Mouse (Mus musculus): ENCODE results near the gene B4galnt1.

B4galnt1 gene

DNA sequence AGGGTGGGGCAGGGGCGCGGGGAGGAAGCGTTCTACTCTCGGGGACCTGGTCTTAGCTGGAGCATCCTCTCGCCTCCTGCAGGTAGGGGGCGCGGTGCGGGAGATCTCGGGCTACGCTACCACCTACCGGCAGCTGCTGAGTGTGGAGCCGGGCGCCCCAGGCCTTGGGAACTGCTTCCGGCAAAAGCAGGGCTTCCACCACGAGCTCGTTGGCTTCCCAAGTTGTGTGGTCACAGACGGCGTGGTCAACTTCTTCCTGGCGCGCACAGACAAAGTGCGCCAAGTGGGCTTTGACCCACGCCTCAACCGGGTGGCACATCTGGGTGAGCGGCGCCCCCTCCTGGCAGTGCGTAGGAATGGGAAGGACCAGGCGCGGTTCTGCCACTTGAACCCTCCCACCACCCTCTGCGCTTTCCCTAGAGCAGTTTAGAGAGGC is 5.8 kb downstream of the B4galnt1 start:
- DNase-seq (ENCODE audit: low spot score in 2 of 2), result peak in 1 of 2 experiments; percentile 59

GRCm38 (mm10) chr10:127171631-127172200 is 6.7 kb downstream of the B4galnt1 start:
- DNase-seq (ENCODE audit: low spot score in 2 of 2), result no peak

- DNase-seq (ENCODE audit: low spot score in 2 of 2), result no peak
Measured at GRCm38 (mm10) chr10:127173148-127174065, 8.4 kb downstream of the B4galnt1 start.

DNA sequence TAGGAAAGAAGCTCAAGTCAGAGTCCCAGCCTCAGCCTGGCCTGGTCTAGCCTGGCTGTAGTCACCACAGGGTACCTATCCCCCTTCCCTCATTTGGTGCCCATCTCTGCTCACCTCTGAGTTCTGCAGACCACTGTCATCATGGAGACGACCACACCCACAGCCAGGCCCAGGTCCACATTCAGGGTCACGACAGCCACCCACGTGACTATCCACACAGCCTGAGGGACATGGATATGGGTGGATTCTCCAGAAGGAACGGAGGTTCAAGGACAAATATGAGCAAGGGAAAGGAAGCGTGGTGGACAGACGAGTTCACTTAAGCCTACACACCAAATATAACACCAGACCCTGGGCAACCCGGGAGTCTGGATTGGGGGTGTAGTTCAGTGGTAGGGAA is 9.1 kb downstream of the B4galnt1 start:
- DNase-seq (ENCODE audit: low spot score in 2 of 2), result no peak

DNA sequence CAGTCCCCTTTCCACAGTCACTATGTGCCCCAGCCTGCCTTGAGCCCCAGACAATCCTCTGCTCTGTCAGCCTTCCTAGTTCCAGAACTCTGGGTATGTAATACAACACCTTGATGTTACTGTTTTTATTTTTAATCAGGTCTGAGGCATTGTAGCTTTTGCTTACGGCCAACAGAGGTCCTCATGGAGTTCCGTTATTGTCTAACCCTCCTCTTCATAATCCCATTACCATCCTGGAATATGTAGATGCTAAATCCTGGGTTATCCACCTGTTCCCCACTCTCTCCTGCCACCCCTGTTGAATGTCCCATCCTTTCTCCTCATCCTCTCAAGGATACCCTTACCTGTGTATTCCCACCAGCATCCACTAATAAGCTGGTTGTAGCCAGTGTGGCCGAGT is 11.2 kb downstream of the B4galnt1 start:
- DNase-seq (ENCODE audit: low spot score in 2 of 2), result no peak

DNA sequence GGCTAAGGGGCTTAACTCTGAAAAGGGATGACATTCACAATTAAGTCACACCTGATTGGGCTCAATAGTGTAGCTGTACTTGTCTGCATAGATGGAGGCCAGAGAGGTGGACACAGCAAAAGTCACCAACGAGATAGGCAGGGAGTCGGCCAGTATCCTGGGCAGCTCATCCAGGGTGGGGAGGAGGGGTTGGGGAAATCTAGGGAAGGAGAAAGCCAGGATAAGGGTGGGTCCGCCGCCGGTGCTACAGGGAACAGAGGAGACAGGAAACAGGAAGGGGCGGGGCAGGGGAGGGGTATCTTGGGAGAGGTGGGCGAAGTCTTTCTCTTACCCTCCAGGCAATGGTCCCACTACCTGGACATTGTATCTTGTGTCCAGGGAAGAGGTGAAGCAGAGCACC is 11.7 kb downstream of the B4galnt1 start:
- no peak for DNase-seq (ENCODE audit: low spot score in 2 of 2)

DNA sequence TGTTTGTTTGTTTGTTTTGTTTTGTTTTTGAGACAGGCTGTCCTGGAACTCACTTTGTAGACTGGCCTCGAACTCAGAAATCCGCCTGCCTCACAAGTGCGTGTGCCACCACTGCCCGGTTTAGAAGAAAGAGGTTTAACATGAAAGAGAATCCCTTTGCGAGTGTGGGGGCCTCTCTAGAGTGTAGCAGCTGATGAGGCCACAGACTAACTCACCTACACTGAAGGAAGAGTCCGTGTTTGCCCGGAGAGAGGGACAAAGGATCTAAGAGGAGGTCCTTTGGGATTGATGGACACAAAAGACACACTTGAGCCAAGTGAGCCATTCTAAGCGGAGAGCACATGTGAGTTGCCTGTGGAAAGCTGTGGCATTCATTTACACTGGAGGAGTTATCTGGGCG is 12.2 kb downstream of the B4galnt1 start:
- no peak for DNase-seq (ENCODE audit: low spot score in 2 of 2)

DNA sequence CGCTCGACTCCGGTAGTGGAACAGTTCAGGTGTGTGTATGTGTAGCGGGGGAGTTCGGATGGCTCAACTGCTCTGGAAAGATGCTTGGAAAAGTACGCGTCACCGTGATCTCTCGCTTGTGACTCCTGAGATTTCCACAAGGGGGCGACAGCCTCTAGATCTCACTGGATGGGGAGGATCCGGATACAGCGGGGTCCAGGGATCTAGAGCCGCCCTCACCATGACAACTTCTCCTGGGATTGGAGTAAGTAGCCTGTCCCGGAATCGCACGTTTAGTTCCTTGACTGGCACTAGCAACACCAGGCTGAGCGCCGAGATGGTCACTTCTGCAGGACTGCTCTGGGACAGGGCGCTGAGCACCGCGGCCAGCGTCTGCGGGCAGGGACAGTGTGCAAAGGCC is 12.7 kb downstream of the B4galnt1 start:
- peak in 1 of 2 experiments; percentile 71 for DNase-seq (ENCODE audit: low spot score in 2 of 2)

- DNase-seq (ENCODE audit: low spot score in 2 of 2), result no peak
Measured at GRCm38 (mm10) chr10:127178286-127179027, 13.4 kb downstream of the B4galnt1 start.

- DNase-seq (ENCODE audit: low spot score in 2 of 2), result no peak
Measured at GRCm38 (mm10) chr10:127179871-127180694, 15.1 kb downstream of the B4galnt1 start, which contains the start of gene Slc26a10. Slc26a10 (minus strand) TSS chr10:127180645.

GRCm38 (mm10) chr10:127180695-127181047 is 15.6 kb downstream of the B4galnt1 start:
- DNase-seq (ENCODE audit: low spot score in 2 of 2), result no peak

GRCm38 (mm10) chr10:127181566-127181965 is 16.5 kb downstream of the B4galnt1 start:
- DNase-seq (ENCODE audit: low spot score in 2 of 2), result no peak

- no peak for DNase-seq (ENCODE audit: low spot score in 2 of 2)
Measured at GRCm38 (mm10) chr10:127182624-127183023, 17.6 kb downstream of the B4galnt1 start.

DNA sequence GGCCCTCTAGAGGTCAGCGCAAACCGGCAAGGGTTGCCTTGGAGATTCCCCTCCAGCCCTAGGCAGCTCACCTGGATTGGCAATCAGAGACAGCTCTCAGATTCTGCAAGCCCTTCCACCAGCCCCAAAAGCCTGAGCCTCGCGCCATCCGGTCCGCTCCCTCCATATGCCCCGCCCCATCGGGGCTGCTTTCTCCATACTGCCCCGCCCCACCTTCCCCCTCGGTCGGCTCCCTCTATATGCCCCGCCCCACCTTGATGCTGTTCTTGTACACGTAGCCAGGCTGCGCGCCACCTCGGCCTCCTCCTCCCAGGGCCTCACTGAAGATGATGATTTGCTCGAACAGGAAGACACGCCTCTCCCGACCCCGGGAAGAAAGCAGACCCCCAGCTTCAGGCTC is 18.7 kb downstream of the B4galnt1 start:
- no peak for DNase-seq (ENCODE audit: low spot score in 2 of 2)

GRCm38 (mm10) chr10:127185101-127185500 is 20.1 kb downstream of the B4galnt1 start:
- DNase-seq (ENCODE audit: low spot score in 2 of 2), result no peak

DNA sequence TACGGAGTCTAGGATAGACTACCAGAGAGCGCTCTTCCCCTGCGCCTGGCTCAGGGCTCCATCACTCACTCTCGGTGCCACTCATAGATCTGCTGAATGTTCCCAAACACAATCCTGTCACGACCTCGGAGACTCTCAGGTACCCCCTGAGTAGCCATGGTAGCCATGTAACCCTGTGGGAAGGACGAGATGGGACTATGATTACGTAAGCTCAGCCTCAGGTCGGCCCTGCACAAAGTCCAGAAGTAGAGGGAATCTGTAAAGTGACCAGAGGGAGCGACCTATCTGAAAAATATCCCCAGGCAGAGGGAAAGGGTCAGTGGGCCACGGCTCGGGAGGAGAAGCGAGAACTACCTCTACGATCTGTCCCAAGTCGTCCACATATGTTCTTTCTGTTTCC is 20.5 kb downstream of the B4galnt1 start:
- DNase-seq (ENCODE audit: low spot score in 2 of 2), result no peak

DNA sequence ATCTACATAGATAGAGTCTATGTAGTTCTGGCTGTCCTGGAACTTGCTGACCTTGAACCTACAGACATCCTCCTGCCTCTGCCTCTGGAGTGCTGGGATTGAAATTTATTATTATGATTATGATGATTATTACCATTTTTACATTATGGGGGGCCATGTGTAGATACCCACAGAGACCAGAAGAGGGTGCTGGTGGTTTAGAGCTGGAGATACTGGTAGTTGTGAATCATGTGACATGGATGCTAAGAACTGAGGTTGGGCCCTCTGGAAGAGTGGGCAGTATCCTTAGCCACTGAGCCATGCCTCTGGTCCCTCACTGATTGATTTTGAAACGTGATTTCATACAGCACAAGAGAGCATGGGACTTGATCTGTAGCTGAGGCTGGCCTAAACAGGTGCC is 21.4 kb downstream of the B4galnt1 start:
- DNase-seq (ENCODE audit: low spot score in 2 of 2), result no peak

DNA sequence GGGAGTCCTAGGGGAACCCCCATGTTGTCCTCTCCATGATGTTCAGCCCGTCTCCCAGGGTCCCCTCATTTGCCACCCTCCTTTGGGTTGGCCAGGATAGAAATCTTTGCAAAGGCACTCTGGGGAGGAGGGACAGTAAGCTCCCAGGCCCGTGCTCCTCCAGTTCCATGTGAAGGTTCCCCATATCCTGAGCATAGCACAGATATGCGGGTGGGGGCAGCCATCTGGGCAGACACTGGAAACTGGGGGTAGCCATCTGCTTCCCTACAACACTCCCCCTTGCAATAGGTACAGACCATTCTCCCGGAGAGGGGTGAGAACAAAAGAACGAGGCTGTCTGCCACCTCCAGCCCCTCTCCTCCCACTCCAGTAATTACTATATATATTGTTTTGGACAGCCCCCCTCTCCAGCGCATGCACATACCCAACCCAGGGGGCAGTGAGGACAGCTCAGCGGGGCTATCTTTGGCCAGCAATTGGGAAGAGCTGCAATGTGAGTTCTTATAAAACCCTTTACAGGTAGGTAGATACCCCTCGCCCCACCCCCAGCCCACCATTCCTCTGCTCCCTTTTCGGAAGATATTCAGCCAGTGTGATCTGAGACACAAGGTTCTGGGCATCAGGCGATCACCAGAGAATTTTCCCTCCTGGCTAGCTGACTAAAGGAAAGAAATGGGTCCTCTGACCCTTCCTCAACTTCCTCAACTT is 22.5 kb downstream of the B4galnt1 start:
- peak in 1 of 2 experiments; percentile 66 for DNase-seq (ENCODE audit: low spot score in 2 of 2)

DNA sequence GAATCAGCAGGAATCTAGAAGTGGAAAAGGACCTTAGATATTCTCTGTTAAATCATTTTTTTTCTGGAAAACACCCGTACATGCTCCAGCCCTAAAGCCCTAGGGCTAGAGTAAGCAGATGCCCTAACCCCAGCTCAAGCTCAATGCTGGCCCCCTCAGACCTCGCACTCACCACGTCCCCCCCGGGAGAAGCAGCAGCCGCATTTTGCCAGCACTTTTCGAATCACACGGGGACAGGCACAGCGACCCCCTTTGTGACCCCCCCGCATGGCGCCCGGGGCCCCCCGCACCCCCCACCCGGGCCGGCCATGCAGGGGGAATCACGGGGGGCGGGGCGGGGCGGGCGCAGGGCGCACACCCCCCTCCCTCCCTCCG is 23.0 kb downstream of the B4galnt1 start:
- no peak for DNase-seq (ENCODE audit: low spot score in 2 of 2)

GRCm38 (mm10) chr10:127188465-127189115 is 23.6 kb downstream of the B4galnt1 start:
- DNase-seq (ENCODE audit: low spot score in 2 of 2), result no peak

Data from frontal cortex, postnatal 14 days (tissue).